Mouse (Mus musculus) urinary bladder, postnatal 14 days (tissue): Measurements from ENCODE around the gene Cacnb2.
A peak's percentile ranks its signal among the peaks of the same experiment; 100 is the strongest.

Experiments
- DNase-seq: peaks from one replicate; pipeline ENCODE4 v3.0.0; 2021; ENCODE audit warnings: low spot score

Gene Cacnb2

DNA sequence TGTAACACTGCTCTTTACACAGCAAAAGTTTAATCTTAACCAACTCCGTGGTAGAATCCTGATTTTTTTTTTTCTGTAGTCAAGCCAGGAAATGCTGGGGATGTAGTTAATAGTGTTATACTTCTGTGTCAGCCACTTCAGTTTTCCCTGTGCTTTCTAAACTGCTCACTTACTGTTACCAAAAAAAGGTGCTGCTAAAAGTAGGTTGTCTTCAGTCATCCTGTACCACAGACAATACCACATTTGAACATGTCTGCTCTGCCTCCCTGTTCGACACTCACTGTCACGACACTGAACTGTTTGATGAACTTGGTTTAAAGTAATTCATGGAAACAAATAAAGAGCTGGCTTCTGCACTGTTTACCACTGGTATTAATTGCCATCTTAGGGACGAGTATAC is 385.6 kb downstream of the Cacnb2 start:
- DNase-seq = no peak

DNA sequence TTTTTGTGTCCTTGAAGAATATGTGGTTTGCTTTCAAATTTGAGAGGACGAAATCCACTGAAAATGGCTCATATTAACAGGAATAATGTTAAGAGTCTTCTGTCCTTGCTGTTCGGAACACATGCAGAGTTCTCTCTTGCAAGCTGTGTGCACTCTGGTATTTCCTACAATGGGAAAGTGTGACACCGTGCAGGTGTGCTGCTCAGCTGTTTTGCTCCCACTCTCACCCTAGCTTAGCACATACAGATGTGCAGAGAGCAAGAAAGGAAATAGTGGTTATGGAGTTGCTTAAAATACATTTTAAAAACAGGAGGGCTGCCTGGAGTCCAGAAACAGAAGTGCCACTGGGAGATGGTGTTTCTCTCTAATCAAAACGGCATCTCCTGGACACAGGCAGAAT is 386.5 kb downstream of the Cacnb2 start:
- DNase-seq = no peak

DNA sequence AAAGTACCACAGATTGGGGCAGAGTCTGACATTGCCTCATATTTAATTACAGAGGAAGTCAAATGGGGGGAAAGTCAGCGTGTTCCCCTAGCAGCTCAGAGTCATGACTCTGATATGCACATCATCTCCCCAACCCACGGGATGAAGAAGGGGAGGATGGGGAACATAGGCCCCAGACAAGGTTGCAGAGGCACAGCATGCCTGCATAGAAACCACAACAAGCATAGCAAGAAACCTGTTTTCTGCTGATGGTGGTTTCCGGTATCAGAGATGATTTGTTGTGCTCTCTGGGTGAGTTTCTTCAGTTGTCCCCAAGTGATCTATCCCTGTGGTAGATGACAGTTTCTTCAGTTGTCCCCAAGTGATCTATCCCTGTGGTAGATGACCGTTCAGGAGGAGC is 389.6 kb downstream of the Cacnb2 start:
- no peak for DNase-seq

DNA sequence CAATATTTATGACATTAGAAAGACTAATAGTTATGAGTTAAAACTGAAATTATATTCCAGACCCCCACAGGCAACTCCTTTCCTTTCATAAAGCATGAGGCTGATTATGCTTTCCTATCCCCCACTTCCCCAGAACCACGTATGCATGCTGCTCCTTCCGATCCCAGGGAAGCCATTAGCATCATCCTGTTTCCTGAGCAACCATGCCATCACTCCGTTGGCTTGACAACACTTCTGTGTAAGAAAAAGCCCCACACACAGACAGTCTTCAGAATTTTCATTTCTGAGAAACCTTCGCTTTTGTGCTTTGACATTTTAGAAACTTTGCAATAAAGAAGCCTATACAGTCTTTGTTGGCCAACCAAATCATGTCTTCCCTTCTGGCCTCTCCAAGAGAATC is 393.1 kb downstream of the Cacnb2 start:
- no peak for DNase-seq

DNA sequence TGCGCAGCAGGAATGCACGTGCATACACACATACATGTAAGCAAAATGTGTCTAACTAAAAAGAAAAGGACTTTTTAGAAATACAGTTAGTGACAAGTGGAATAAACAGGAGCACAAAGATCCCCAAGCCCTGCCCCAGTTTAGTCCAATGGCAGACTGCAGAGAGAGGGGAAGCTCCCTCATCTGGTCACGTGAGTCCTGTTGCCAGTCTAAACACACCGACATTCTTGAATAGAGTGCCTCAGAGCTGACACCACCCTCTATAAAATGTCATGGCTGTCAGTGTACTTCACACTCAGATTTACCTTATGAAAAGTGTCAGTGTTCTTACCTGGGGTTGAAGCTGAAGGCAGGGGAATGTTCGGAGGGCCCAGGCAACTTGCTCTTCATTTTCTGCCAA is 394.9 kb downstream of the Cacnb2 start:
- DNase-seq = no peak

DNA sequence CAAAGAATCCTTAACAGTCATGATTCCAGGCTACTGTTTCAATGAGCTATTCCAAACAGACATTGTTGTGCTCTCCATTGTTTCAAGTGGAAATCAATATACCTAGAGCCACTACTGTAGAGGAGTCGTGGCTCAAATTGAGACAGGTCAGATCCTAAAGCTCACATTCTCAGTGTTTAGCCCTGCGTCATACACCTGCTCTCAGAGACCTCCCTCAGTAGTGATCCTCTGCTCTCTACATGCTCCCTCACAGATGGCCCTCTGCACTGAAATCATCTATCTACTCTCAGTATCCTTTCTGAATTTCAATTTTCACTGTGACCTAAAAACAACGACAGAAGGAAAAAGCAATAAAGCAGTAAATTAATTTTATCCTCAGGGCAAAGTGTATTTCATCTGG is 404.6 kb downstream of the Cacnb2 start:
- DNase-seq = no peak

DNA sequence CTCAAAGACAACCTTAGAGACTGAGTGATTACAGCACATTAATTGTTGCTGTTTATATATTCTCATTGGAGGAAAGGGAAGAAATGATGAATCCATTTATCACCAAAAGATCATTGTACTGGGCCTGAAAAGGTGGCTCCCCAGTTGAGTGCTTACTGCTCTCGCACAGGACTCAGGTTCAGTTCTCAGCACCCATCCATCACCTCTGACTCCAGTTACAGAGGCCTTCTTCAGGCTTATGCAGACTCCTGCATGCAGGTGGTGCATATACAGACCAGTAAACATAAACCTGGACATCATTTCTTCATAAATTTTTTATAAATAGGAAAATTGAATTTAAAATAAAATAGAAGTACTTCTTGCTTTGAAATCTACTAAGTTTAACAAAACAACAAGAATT is 405.2 kb downstream of the Cacnb2 start:
- no peak for DNase-seq

DNA sequence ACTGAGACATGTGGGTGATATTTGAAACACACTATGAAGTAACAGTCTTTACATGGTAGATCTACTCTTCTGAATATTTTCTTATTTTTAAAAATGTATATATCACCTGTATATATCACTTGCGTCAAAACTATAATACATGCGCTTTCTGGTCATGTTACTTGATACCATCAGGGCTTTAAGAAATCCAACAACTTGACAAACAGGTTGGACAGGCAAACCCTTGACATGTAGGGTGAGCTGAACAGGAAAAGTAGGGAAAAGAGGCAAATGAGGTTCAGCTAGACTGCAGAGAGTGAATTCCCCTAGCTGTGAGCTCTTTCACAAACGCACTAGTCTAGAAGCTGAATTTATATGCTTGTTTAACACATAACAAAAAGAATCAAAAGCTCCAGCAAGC is 423.9 kb downstream of the Cacnb2 start:
- peak; percentile 28 for DNase-seq

DNA sequence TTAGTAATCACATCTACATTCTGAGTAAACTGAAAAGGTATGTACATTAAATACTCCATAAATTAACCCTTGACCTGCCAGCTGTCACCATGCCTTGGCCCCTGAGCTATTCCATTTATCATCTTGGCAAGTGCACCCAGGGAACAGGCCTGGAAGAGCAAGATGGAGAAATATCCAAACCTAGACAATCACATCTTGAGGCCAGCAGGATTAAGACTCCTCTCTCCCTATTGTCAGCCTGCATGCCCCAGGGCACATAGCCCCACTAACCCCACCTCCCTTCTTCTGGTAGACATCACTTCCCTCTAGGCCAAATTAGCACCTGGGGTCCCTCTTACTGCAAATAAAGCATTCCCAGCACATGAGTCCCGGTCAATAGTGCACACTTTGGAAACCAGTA is 424.9 kb downstream of the Cacnb2 start:
- DNase-seq = no peak
